Mouse (Mus musculus) cortical plate, adult 2 months (tissue): ENCODE measurements around the gene Tmprss6. TPM values are rescaled to one million over a fixed set of nuclear protein-coding genes. Genes with fewer than 3 reads are reported as not detected.

Experiments
- H3K27ac ChIP-seq: fragments of 200-500 bp; 2 replicates; pipeline ENCODE4 v1.5.1; 2012; ENCODE audit warnings: low read length, control low read depth, inconsistent platforms; ENCODE audit not compliant: insufficient read depth
- H3K4me1 ChIP-seq: fragments of 200-500 bp; 2 replicates; pipeline ENCODE4 v1.6.1; 2011; ENCODE audit warnings: low read length; ENCODE audit not compliant: control insufficient read depth, insufficient read depth
- H3K4me3 ChIP-seq: fragments of 200-500 bp; 2 replicates; pipeline ENCODE4 v1.5.1; 2011; ENCODE audit warnings: mild to moderate bottlenecking, low read length, control low read depth; ENCODE audit not compliant: insufficient read depth
- CTCF ChIP-seq: fragments of 200-500 bp; IDR thresholded peaks from 2 replicates; pipeline ENCODE4 v1.5.1; 2011; ENCODE audit warnings: mild to moderate bottlenecking, control low read depth, low read length; ENCODE audit not compliant: insufficient read depth; ENCODE audit errors: extremely low read depth
- POLR2A ChIP-seq: fragments of 200-500 bp; IDR thresholded peaks from 2 replicates; pipeline ENCODE4 v1.6.1; 2011; ENCODE audit warnings: mild to moderate bottlenecking, low read length, control low read depth; ENCODE audit not compliant: insufficient read depth; ENCODE audit errors: extremely low read depth
- polyA plus RNA-seq: library from polyadenylated mRNA; depleted of rRNA; stranded (reverse); fragments of >200 nt; gene quantifications from 2 replicates; pipeline ENCODE4 v1.2.3, GENCODE M21; 2012

Tmprss6 gene
- polyA plus RNA-seq, 1 experiment: 0.04 TPM

DNA sequence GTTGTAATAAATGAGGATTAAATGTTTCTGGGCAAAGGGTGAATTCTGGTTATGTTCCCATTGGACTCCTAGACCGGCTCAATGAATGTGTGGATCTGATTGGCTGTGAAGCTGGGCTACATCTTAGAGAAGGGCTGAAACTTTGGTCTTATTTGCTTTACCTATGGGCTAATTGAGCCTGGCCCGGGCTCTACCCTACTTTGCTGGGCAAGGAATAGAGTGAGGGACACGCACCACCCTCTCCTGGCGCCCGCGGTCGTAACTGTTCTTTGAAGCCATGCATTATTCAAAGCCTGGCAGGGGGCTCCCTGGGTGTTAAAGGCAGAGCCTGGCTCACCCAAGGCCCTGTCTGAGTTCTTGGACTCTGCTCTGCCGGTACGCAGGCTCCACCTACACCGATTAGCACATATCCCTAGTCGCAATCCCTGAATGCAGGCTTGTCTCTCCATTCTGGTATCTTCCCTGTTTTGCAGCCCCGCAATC lies 58.8 kb downstream of the Tmprss6 start:
- TF ChIP-seq POLR2A: no peak
- no peak for TF ChIP-seq CTCF
- Histone ChIP-seq H3K27ac (no peak overlapping the region), H3K4me1 (peaks cover 3% of the 10 kb centered on the region), H3K4me3 (no peak overlapping the region)

DNA sequence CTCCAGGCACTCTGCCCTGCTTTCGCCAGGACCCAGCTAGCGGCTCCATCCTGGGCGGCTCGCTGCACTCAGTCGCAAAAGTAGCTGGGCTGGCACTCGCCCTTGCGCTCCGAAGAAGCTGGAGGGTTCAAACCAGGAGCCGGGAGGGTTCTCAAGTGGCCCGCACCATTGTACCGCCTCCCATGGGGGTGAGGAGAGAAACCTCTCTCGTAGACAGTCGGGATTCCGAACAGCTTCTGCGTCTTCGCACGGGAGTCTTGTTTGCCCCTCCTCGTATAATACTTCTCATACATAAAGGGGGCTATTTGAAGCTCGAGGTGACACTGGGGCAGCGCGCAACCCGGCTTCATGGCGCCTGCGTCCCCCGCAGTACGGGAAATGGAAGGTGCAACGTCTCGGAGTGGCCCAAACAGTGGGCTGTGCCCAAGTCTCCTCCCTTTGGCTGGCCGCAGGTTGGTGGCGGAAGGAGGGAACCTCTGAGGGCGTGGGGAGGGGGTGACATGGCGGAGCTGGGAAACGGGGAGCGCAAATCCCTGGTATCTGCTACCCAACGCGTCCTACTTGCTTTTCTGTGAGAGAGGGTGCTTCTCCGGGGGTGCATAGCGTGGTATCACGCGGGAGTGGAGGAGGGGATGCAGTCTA lies 62.0 kb downstream of the Tmprss6 start, which contains the start of gene Mpst:
TSS of gene Mpst (plus strand) at position 124 of the 642 bp plus-strand sequence.
- Histone ChIP-seq H3K27ac (peak within 1 kb of the TSS; percentile 92), H3K4me3 (peak within 1 kb of the TSS; percentile 68), H3K4me1 (peaks cover 6% of the 10 kb centered on the region)
- TF ChIP-seq CTCF (no peak), POLR2A (peak; percentile 86)

DNA sequence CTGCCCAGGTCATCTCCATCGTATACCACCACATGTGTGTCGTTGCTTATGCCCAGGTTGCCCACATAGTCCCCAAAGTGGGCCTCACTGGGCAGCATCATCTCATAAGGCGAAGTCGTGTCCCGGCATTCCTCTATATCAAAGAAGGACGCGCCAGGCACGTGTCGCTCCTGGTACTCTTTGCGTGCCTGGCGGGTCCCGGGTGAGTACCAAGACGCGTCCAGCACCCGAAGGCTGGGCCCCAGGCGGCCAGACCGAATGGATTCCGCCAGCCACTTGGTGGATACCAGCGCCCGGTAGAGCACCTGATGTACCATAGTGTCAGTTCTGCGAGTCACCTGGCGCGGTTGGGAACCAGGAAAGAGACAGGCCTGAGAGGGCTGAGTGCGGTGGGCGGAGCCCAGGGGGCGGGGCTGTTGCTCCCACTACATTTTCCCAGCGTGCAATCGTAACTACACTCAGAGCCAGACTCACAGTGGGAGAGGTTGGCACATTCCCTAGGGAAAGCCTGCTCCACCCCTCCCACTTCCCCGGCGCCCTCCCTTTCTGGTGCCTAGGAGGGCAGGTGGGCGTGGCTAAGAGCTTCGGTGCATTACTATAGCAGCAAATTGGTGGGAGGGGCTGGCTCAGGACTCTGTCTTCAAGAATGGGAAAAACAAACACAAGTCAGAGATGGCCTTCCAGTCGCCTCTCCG lies 62.8 kb downstream of the Tmprss6 start, which contains the start of gene Tst:
TSS of gene Tst (minus strand) at position 391 of the 695 bp plus-strand sequence.
- H3K4me3 ChIP-seq: peak within 1 kb of the TSS; percentile 68
- peaks cover 6% of the 10 kb centered on the region for H3K4me1 ChIP-seq
- H3K27ac ChIP-seq: peak within 1 kb of the TSS; percentile 92
- TF ChIP-seq CTCF (no peak), POLR2A (no peak; the same call in 1 of the 2 replicates)

DNA sequence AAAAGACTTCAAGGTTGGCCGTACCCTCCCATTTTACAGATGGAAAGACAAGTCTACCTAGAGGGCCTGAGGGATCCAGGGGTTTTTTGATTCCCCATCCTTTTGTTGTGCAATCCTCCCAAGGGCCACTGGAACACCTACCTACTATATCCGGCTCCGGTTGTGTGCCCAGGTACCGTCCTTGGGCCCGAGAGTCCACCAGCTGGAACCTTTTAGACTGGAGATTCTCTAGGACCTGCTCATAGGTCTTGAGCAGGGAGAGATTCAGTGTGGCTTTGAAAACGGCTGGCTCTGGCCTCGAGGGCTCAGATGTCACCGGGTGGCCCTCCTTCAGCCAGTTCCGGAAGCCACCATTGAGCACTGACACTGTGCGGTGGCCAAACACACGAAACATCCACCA lies 63.3 kb downstream of the Tmprss6 start:
- no peak for TF ChIP-seq CTCF
- TF ChIP-seq POLR2A: no peak
- peak overlapping the region; percentile 68 for H3K4me3 ChIP-seq
- H3K4me1 ChIP-seq: peaks cover 6% of the 10 kb centered on the region
- H3K27ac ChIP-seq: peak overlapping the region; percentile 11; the same call in 1 of the 2 replicates

GRCm38 (mm10) chr15:78403896-78404295 lies 64.5 kb downstream of the Tmprss6 start:
- Histone ChIP-seq H3K4me3 (no peak overlapping the region), H3K4me1 (peaks cover 6% of the 10 kb centered on the region), H3K27ac (peak overlapping the region; percentile 33; the same call in 1 of the 2 replicates)
- no peak for TF ChIP-seq POLR2A

DNA sequence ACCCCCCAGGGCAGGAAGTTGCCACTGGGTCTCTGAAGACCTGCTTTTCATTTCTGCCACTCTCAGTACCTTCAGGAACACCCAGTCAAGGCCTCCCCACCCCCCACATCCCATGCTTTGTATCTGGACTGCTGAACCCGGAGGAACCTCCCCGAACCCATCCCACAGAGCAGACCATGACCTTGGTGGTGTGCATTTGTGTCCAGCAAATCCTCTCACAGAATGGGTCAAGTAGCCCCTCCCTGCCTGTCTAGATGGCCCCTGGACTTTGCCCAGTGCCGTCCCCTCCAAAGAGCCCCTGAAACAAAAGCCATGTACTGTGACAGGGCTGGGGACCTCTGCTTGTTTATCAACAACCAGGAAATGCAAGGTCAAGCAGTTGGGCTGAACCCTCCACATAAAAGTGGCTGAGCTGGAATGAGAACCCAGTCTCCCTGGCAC lies 65.1 kb downstream of the Tmprss6 start:
- Histone ChIP-seq H3K4me3 (no peak overlapping the region), H3K27ac (peak overlapping the region; percentile 33; the same call in 1 of the 2 replicates), H3K4me1 (peaks cover 6% of the 10 kb centered on the region)
- TF ChIP-seq POLR2A (no peak), CTCF (no peak)

GRCm38 (mm10) chr15:78402423-78402822 lies 66.0 kb downstream of the Tmprss6 start:
- TF ChIP-seq CTCF (no peak), POLR2A (no peak)
- Histone ChIP-seq H3K4me1 (peaks cover 6% of the 10 kb centered on the region), H3K4me3 (no peak overlapping the region), H3K27ac (no peak overlapping the region)

GRCm38 (mm10) chr15:78401921-78402320 lies 66.5 kb downstream of the Tmprss6 start:
- TF ChIP-seq POLR2A (no peak), CTCF (no peak)
- Histone ChIP-seq H3K27ac (peak overlapping the region; percentile 81), H3K4me3 (no peak overlapping the region), H3K4me1 (peaks cover 5% of the 10 kb centered on the region; the same call in 1 of the 2 replicates)

DNA sequence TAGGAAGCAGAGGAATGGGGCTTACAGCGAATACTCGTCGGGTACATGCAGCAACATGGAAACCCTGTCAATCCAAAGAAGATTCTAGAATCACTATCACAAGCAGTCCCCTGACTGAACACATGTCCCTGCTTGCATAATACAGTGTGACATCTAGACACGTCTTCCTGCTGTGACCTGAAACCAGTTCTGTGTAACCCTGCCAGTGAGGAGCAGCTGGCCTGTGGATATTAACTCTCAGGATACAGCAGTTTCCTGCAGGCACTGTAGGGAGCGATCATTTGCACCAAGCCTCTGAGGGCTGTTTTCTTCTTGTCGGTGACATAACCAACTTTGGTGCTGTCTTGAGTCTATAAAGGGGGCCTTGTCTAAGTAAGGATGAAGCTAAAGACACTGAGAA lies 67.1 kb downstream of the Tmprss6 start:
- TF ChIP-seq CTCF: no peak
- no peak for TF ChIP-seq POLR2A
- H3K27ac ChIP-seq: peak overlapping the region; percentile 81
- peaks cover 5% of the 10 kb centered on the region; the same call in 1 of the 2 replicates for H3K4me1 ChIP-seq
- no peak overlapping the region for H3K4me3 ChIP-seq

GRCm38 (mm10) chr15:78395478-78395962 lies 72.9 kb downstream of the Tmprss6 start, which contains the start of gene Tex33:
Gene Tex33, minus strand, starts transcription at chr15:78395912.
- Histone ChIP-seq H3K4me3 (no peak within 1 kb of the TSS), H3K4me1 (no peaks in the 10 kb centered on the region), H3K27ac (no peak within 1 kb of the TSS)
- TF ChIP-seq POLR2A (no peak), CTCF (no peak)
